Mouse (Mus musculus): ENCODE measurements around the gene Arfip1. TPM values are rescaled to one million over a fixed set of nuclear protein-coding genes. Genes with fewer than 3 reads are reported as not detected.
A peak's percentile ranks its signal among the peaks of the same experiment; 100 is the strongest.

Arfip1 gene
- polyA plus RNA-seq, 1 experiment from 2014 or later = 57.5 TPM

DNA sequence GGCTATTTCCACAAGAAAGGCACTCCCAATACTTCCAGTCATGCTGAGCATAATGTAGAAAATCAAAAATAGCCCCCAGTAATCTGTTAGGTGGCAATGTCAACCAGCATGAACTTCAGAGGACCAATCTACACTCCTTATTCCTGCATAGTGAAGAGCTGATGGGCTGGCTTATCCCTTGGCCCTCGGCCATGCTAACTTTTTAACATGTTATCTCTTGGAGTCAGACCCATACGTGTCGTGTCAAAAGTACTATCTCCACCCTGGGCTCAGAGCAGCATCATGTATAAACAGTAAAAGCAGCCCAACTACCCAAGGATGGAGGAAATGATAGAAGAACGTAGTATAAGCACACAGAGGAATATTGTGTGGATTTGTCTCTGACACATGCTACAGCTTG lies 111.3 kb downstream of the Arfip1 start:
- Histone ChIP-seq H3K36me3 (ENCODE audit: control insufficient read depth, insufficient read depth, low read length) (no peaks in the 10 kb centered on the region), H3K9ac (replicated peaks; ENCODE audit: low read depth, low read length) (no peak overlapping the region), H3K27ac (ENCODE audit: low read length) (no peak overlapping the region), H3K4me1 (ENCODE audit: control insufficient read depth, insufficient read depth, low read length) (peaks cover 32% of the 10 kb centered on the region), H3K4me2 (replicated peaks; ENCODE audit: low read depth, low read length) (no peak overlapping the region), H3K4me3 (ENCODE audit: low read depth, low read length) (no peak overlapping the region), H3K9me3 (ENCODE audit: control insufficient read depth, low read depth, low read length) (no peaks in the 10 kb centered on the region), H3K27me3 (ENCODE audit: control insufficient read depth, insufficient read depth, low read length) (no peaks in the 10 kb centered on the region)
- ATAC-seq (ENCODE audit: insufficient number of reproducible peaks, insufficient read depth, low FRiP score, low read depth) = peak; percentile 79; the same call in 1 of the 2 replicates
- 70% methylated on average over 4 of the region's 4 CpGs for whole genome bisulfite sequencing

- no peak overlapping the region for H3K4me2 ChIP-seq (replicated peaks; ENCODE audit: low read depth, low read length)
- H3K36me3 ChIP-seq (ENCODE audit: control insufficient read depth, insufficient read depth, low read length) = no peaks in the 10 kb centered on the region
- H3K4me3 ChIP-seq (ENCODE audit: low read depth, low read length) = no peak overlapping the region
- no peaks in the 10 kb centered on the region for H3K9me3 ChIP-seq (ENCODE audit: control insufficient read depth, low read depth, low read length)
- H3K27me3 ChIP-seq (ENCODE audit: control insufficient read depth, insufficient read depth, low read length) = no peaks in the 10 kb centered on the region
- 58% methylated on average over 4 of the region's 4 CpGs for WGBS
- H3K9ac ChIP-seq (replicated peaks; ENCODE audit: low read depth, low read length) = no peak overlapping the region
- ATAC-seq (ENCODE audit: insufficient number of reproducible peaks, insufficient read depth, low FRiP score, low read depth) = no peak; the same call in 1 of the 2 replicates
- H3K27ac ChIP-seq (ENCODE audit: low read length) = no peak overlapping the region
- peaks cover 22% of the 10 kb centered on the region for H3K4me1 ChIP-seq (ENCODE audit: control insufficient read depth, insufficient read depth, low read length)
These were observed 114.3 kb downstream of the Arfip1 start for GRCm38 (mm10) chr3:84468111-84468453.

- no peak for ATAC-seq (ENCODE audit: insufficient number of reproducible peaks, insufficient read depth, low FRiP score, low read depth)
- 58% methylated on average over 10 of the region's 10 CpGs for WGBS
These were observed 114.9 kb downstream of the Arfip1 start for GRCm38 (mm10) chr3:84467419-84468110.

GRCm38 (mm10) chr3:84465822-84466500 lies 116.5 kb downstream of the Arfip1 start:
- H3K36me3 ChIP-seq (ENCODE audit: control insufficient read depth, insufficient read depth, low read length) = no peaks in the 10 kb centered on the region
- no peak overlapping the region for H3K4me3 ChIP-seq (ENCODE audit: low read depth, low read length)
- WGBS = 76% methylated on average over 6 of the region's 6 CpGs
- H3K9ac ChIP-seq (replicated peaks; ENCODE audit: low read depth, low read length) = no peak overlapping the region
- H3K9me3 ChIP-seq (ENCODE audit: control insufficient read depth, low read depth, low read length) = no peaks in the 10 kb centered on the region
- no peaks in the 10 kb centered on the region for H3K27me3 ChIP-seq (ENCODE audit: control insufficient read depth, insufficient read depth, low read length)
- peaks cover 22% of the 10 kb centered on the region for H3K4me1 ChIP-seq (ENCODE audit: control insufficient read depth, insufficient read depth, low read length)
- no peak overlapping the region for H3K4me2 ChIP-seq (replicated peaks; ENCODE audit: low read depth, low read length)
- no peak overlapping the region for H3K27ac ChIP-seq (ENCODE audit: low read length)
- ATAC-seq (ENCODE audit: insufficient number of reproducible peaks, insufficient read depth, low FRiP score, low read depth) = no peak

More at GRCm38 (mm10) chr3:84467419-84468110, 114.9 kb downstream of the Arfip1 start:
- Histone ChIP-seq H3K27ac (ENCODE audit: low read length) (no peak overlapping the region), H3K36me3 (ENCODE audit: control insufficient read depth, insufficient read depth, low read length) (no peaks in the 10 kb centered on the region), H3K4me3 (ENCODE audit: low read depth, low read length) (no peak overlapping the region), H3K4me2 (replicated peaks; ENCODE audit: low read depth, low read length) (no peak overlapping the region), H3K9me3 (ENCODE audit: control insufficient read depth, low read depth, low read length) (no peaks in the 10 kb centered on the region), H3K9ac (replicated peaks; ENCODE audit: low read depth, low read length) (no peak overlapping the region), H3K27me3 (ENCODE audit: control insufficient read depth, insufficient read depth, low read length) (no peaks in the 10 kb centered on the region), H3K4me1 (ENCODE audit: control insufficient read depth, insufficient read depth, low read length) (peaks cover 16% of the 10 kb centered on the region)

DNA sequence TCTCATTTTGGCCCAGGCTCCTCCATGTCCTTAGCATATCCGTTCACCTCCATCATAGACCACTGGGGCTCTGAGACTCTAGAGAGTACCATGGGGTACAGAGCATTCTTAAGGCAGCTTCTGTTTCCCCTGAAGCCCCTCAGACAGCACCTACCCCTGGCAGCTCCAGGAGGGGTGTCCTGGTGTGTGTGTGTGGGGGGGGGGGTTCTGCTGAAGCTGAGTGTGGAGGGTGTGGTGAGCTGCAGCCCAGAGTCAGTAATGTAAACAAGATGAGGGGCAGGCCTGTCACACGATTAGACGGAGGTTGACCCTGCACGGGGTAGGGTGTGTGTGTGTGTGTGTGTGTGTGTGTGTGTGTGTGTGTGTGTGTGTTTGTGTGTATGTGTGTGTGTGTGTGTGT lies 120.7 kb downstream of the Arfip1 start:
- H3K27ac ChIP-seq (ENCODE audit: low read length) = no peak overlapping the region; the same call in 1 of the 2 replicates
- no peak overlapping the region for H3K9ac ChIP-seq (replicated peaks; ENCODE audit: low read depth, low read length)
- H3K4me3 ChIP-seq (ENCODE audit: low read depth, low read length) = no peak overlapping the region

GRCm38 (mm10) chr3:84460952-84461351 lies 121.5 kb downstream of the Arfip1 start:
- peak; percentile 43; the same call in 1 of the 2 replicates for ATAC-seq (ENCODE audit: insufficient number of reproducible peaks, insufficient read depth, low FRiP score, low read depth)
- H3K9me3 ChIP-seq (ENCODE audit: control insufficient read depth, low read depth, low read length) = no peaks in the 10 kb centered on the region
- no peaks in the 10 kb centered on the region for H3K27me3 ChIP-seq (ENCODE audit: control insufficient read depth, insufficient read depth, low read length)
- no peaks in the 10 kb centered on the region for H3K36me3 ChIP-seq (ENCODE audit: control insufficient read depth, insufficient read depth, low read length)
- peak overlapping the region; percentile 88 for H3K27ac ChIP-seq (ENCODE audit: low read length)
- H3K4me1 ChIP-seq (ENCODE audit: control insufficient read depth, insufficient read depth, low read length) = peaks cover 25% of the 10 kb centered on the region
- H3K9ac ChIP-seq (replicated peaks; ENCODE audit: low read depth, low read length) = no peak overlapping the region
- WGBS = 9% methylated on average over 12 of the region's 12 CpGs
- H3K4me2 ChIP-seq (replicated peaks; ENCODE audit: low read depth, low read length) = no peak overlapping the region
- no peak overlapping the region for H3K4me3 ChIP-seq (ENCODE audit: low read depth, low read length)

More for the DNA sequence above, 120.7 kb downstream of the Arfip1 start:
- peak; percentile 63; the same call in 1 of the 2 replicates for ATAC-seq (ENCODE audit: insufficient number of reproducible peaks, insufficient read depth, low FRiP score, low read depth)
- Histone ChIP-seq H3K27me3 (ENCODE audit: control insufficient read depth, insufficient read depth, low read length) (no peaks in the 10 kb centered on the region), H3K4me1 (ENCODE audit: control insufficient read depth, insufficient read depth, low read length) (peaks cover 25% of the 10 kb centered on the region), H3K36me3 (ENCODE audit: control insufficient read depth, insufficient read depth, low read length) (no peaks in the 10 kb centered on the region), H3K9me3 (ENCODE audit: control insufficient read depth, low read depth, low read length) (no peaks in the 10 kb centered on the region), H3K4me2 (replicated peaks; ENCODE audit: low read depth, low read length) (no peak overlapping the region)
- 16% methylated on average over 4 of the region's 4 CpGs for whole genome bisulfite sequencing

- H3K9me3 ChIP-seq (ENCODE audit: control insufficient read depth, low read depth, low read length) = no peaks in the 10 kb centered on the region
- no peaks in the 10 kb centered on the region for H3K27me3 ChIP-seq (ENCODE audit: control insufficient read depth, insufficient read depth, low read length)
- WGBS = 5% methylated on average over 3 of the region's 3 CpGs
- H3K4me1 ChIP-seq (ENCODE audit: control insufficient read depth, insufficient read depth, low read length) = peaks cover 25% of the 10 kb centered on the region
- H3K36me3 ChIP-seq (ENCODE audit: control insufficient read depth, insufficient read depth, low read length) = no peaks in the 10 kb centered on the region
- no peak overlapping the region for H3K9ac ChIP-seq (replicated peaks; ENCODE audit: low read depth, low read length)
- no peak overlapping the region for H3K4me2 ChIP-seq (replicated peaks; ENCODE audit: low read depth, low read length)
- ATAC-seq (ENCODE audit: insufficient number of reproducible peaks, insufficient read depth, low FRiP score, low read depth) = 0 out of 2 replicates have a peak, but pooled peaks have one; percentile 39
- H3K4me3 ChIP-seq (ENCODE audit: low read depth, low read length) = no peak overlapping the region
- peak overlapping the region; percentile 88 for H3K27ac ChIP-seq (ENCODE audit: low read length)
These were observed 121.9 kb downstream of the Arfip1 start for GRCm38 (mm10) chr3:84460499-84460898.

- Histone ChIP-seq H3K36me3 (ENCODE audit: control insufficient read depth, insufficient read depth, low read length) (no peaks in the 10 kb centered on the region; the same call in 1 of the 2 replicates), H3K27me3 (ENCODE audit: control insufficient read depth, insufficient read depth, low read length) (no peaks in the 10 kb centered on the region), H3K4me3 (ENCODE audit: low read depth, low read length) (no peak overlapping the region), H3K9me3 (ENCODE audit: control insufficient read depth, low read depth, low read length) (no peaks in the 10 kb centered on the region), H3K9ac (replicated peaks; ENCODE audit: low read depth, low read length) (no peak overlapping the region), H3K27ac (ENCODE audit: low read length) (no peak overlapping the region), H3K4me2 (replicated peaks; ENCODE audit: low read depth, low read length) (no peak overlapping the region), H3K4me1 (ENCODE audit: control insufficient read depth, insufficient read depth, low read length) (peaks cover 10% of the 10 kb centered on the region)
- WGBS = 56% methylated on average over 12 of the region's 12 CpGs
- no peak for ATAC-seq (ENCODE audit: insufficient number of reproducible peaks, insufficient read depth, low FRiP score, low read depth)
These were observed 126.5 kb downstream of the Arfip1 start for GRCm38 (mm10) chr3:84455733-84456417.

Data from stomach, embryonic 14.5 days (tissue).